Mouse (Mus musculus) liver, embryonic 11.5 days (tissue): ENCODE data around the gene Apom. TPM values are rescaled to one million over a fixed set of nuclear protein-coding genes. Genes with fewer than 3 reads are reported as not detected.

Experiments used
- ATAC-seq: fragments of 200-750 bp; cut with Nextera tagmentation; replicated peaks from 2 replicates; pipeline ENCODE4 v1.8.0; 2017; ENCODE audit warnings: moderate number of reproducible peaks, mild to moderate bottlenecking, moderate TSS enrichment, moderate library complexity; ENCODE audit not compliant: low FRiP score
- DNase-seq: peaks from one replicate; pipeline ENCODE4 v3.0.0-alpha.2; 2017; ENCODE audit warnings: low spot score
- H3K27ac ChIP-seq: fragments of 300-500 bp; sonication (generic); 2 replicates; pipeline ENCODE4 v1.5.1; 2014; ENCODE audit warnings: mild to moderate bottlenecking, low read depth, low read length, control low read depth
- H3K27me3 ChIP-seq: fragments of 300-500 bp; sonication (generic); replicated peaks from 2 replicates; pipeline ENCODE4 v1.6.1; 2014; ENCODE audit warnings: low read length, mixed read lengths; ENCODE audit not compliant: control insufficient read depth, insufficient read depth
- H3K36me3 ChIP-seq: fragments of 300-500 bp; sonication (generic); 2 replicates; pipeline ENCODE4 v1.6.1; 2014; ENCODE audit warnings: mild to moderate bottlenecking, low read length, moderate library complexity, mixed read lengths; ENCODE audit not compliant: control insufficient read depth, insufficient read depth
- H3K4me1 ChIP-seq: fragments of 300-500 bp; sonication (generic); replicated peaks from 2 replicates; pipeline ENCODE4 v1.6.1; 2014; ENCODE audit warnings: low read length, mixed read lengths; ENCODE audit not compliant: control insufficient read depth, insufficient read depth
- H3K4me2 ChIP-seq: fragments of 300-500 bp; sonication (generic); 2 replicates; pipeline ENCODE4 v1.6.1; 2014; ENCODE audit warnings: mild to moderate bottlenecking, control low read depth, moderate library complexity
- H3K4me3 ChIP-seq: fragments of 300-500 bp; sonication (generic); 2 replicates; pipeline ENCODE4 v1.5.1; 2014; ENCODE audit warnings: low read depth, low read length, control low read depth
- H3K9ac ChIP-seq: fragments of 300-500 bp; sonication (generic); 2 replicates; pipeline ENCODE4 v1.6.1; 2014; ENCODE audit warnings: low read depth, low read length, control low read depth
- H3K9me3 ChIP-seq: fragments of 300-500 bp; sonication (generic); 2 replicates; pipeline ENCODE4 v1.6.1; 2016; ENCODE audit warnings: low read length, inconsistent platforms, mixed read lengths; ENCODE audit not compliant: control insufficient read depth
- WGBS: fragments of 180-500 bp; shearing (Covaris S2); extraction: QIAGEN DNeasy Blood & Tissue Kit; methylation state at CpG from one replicate; pipeline ENCODE4 v1.1.7; 2014; 5-methylcytosine and 5-hydroxymethylcytosine counted together
- polyA plus RNA-seq: library from polyadenylated mRNA; unstranded; fragments of >200 nt; fragmentation: Nextera tagmentation; extraction: Ambion mirVana; gene quantifications from 2 replicates; pipeline ENCODE4 v1.2.1, GENCODE M21; 2014

Gene Apom
- polyA plus RNA-seq, 1 experiment from 2014 or later, result 429 TPM

DNA sequence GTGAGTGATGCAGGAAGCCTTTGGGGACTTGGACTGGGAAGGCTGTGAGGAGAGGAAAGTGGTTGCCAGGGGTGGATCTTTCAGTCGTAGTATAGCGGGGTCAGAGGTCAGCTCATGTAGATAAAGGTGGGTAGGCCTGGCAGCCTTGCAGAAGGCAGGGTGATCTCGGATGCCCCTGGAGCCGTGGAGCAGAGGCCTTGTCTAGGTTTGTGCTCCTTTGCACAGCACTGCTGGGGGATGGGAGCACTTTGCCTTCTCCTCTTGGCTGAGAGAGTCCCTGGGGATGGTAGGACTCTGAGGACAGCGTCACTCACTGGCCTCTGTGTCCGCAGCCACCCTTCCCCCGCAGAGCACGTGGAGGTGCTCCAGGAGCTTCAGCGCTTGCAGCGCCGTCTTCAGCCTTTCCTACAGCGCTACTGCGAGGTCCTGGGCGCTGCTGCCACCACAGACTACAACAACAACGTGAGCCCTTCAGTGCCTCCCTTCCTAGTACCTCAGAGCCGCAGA lies 8.7 kb upstream of the Apom start:
- Histone ChIP-seq H3K4me1 (peaks cover 18% of the 10 kb centered on the region), H3K27me3 (no peaks in the 10 kb centered on the region), H3K9ac (no peak overlapping the region), H3K4me2 (no peak overlapping the region), H3K36me3 (peaks cover 69% of the 10 kb centered on the region), H3K27ac (no peak overlapping the region), H3K4me3 (no peak overlapping the region), H3K9me3 (no peaks in the 10 kb centered on the region; the same call in 1 of the 2 replicates)
- ATAC-seq (no peak), DNase-seq (no peak)
- 77% methylated on average over 16 of the region's 16 CpGs for WGBS

DNA sequence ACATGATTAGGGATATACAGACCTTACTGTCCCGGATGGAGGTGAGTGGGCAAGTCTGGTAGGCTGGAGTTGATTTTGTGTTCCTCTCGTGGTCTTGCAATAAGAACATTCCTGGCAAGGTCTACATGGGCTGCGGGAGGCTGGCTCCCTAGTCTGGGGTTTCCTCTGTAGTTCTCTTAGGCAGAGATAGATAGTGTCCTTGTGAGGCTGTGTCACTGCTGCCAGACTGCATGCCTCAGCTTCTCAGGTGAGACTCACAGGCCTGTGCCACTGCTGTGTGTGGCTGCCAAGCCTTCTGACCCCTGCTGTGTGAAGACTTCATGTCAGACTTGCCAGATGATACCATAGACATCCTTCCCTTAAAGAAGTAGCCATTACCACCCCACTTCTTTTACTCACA lies 7.4 kb upstream of the Apom start:
- peaks cover 58% of the 10 kb centered on the region for H3K36me3 ChIP-seq
- 90% methylated on average over 3 of the region's 3 CpGs for WGBS
- DNase-seq (no peak), ATAC-seq (no peak)
- no peak overlapping the region for H3K4me3 ChIP-seq
- no peak overlapping the region for H3K4me2 ChIP-seq
- no peak overlapping the region for H3K27ac ChIP-seq
- H3K4me1 ChIP-seq, result peaks cover 18% of the 10 kb centered on the region
- no peak overlapping the region for H3K9ac ChIP-seq
- no peaks in the 10 kb centered on the region for H3K27me3 ChIP-seq
- no peaks in the 10 kb centered on the region; the same call in 1 of the 2 replicates for H3K9me3 ChIP-seq

DNA sequence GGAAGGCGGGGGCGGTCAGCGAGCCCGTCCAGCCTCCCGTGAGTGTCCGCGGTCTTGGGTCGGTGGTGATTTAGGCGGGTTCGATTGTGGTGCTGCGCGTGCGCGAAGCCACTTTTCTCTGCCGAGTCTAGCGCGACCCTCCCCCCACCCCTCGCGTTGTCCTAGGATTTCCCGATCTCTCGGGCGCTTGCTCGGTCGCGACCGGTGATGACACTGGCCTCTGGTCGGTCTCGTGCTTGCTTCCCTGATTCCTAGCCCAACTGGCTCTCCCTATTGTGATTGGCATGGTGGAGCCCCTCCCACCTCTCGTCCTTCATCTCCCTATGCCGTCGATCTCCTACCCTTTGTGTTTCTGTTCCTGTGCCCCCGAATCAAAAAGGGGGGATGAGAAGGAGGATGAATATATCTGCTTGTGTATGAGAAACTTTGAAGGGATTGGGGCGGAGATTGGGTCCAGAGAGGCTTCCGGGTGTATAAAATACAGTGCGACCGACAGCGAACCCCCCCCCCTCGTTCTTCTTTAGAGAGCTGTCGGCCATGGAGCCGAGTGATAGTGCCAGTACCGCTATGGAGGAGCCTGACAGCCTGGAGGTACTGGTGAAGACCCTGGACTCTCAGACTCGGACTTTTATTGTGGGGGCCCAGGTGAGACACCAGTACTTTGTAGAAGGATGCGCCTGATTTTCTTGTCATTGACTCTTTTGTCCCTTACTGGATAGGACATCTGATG lies 3.9 kb upstream of the Apom start:
- H3K4me1 ChIP-seq, result peaks cover 18% of the 10 kb centered on the region
- H3K36me3 ChIP-seq, result peaks cover 23% of the 10 kb centered on the region
- under 1% methylated on average over 39 of the region's 43 CpGs for WGBS
- peak overlapping the region; percentile 90 for H3K4me3 ChIP-seq
- ATAC-seq (peak; percentile 53), DNase-seq (no peak)
- H3K4me2 ChIP-seq, result peak overlapping the region; percentile 97
- H3K27ac ChIP-seq, result peak overlapping the region; percentile 92
- H3K9ac ChIP-seq, result peak overlapping the region; percentile 84
- no peaks in the 10 kb centered on the region for H3K27me3 ChIP-seq
- no peaks in the 10 kb centered on the region for H3K9me3 ChIP-seq

GRCm38 (mm10) chr17:35134801-35135590 lies 3.1 kb upstream of the Apom start, which contains the start of gene Bag6:
Gene Bag6, plus strand, starts transcription at chr17:35135178.
- H3K4me1 ChIP-seq, result peaks cover 18% of the 10 kb centered on the region
- peaks cover 19% of the 10 kb centered on the region for H3K36me3 ChIP-seq
- peak within 1 kb of the TSS; percentile 92 for H3K27ac ChIP-seq
- H3K4me3 ChIP-seq, result peak within 1 kb of the TSS; percentile 90
- DNase-seq (peak; percentile 96), ATAC-seq (peak; percentile 89)
- no peaks in the 10 kb centered on the region for H3K27me3 ChIP-seq
- peak within 1 kb of the TSS; percentile 97 for H3K4me2 ChIP-seq
- no peaks in the 10 kb centered on the region for H3K9me3 ChIP-seq
- peak within 1 kb of the TSS; percentile 84 for H3K9ac ChIP-seq
- under 1% methylated on average over 66 of the region's 66 CpGs for WGBS

DNA sequence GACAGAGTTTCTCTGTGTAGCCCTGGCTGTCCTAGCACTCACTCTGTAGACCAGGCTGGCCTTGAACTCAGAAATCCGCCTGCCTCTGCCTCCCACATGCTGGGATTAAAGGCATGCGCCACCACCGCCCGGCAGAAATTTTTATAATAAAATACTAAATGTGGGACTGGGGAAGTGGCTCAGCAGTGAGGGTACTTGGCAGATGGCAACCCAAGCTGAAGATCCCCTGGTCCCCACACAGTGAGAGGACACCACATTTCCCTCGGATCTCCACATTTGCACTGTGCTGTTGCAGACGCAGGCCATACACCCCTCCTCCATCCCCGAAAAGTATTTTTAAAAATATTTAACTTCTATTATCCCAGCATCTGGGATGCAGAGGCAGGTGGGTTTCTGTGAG lies 1.7 kb upstream of the Apom start:
- WGBS, result 92% methylated on average over 7 of the region's 7 CpGs
- H3K36me3 ChIP-seq, result peaks cover 5% of the 10 kb centered on the region
- no peak overlapping the region for H3K27ac ChIP-seq
- no peak overlapping the region for H3K4me3 ChIP-seq
- ATAC-seq, result no peak
- H3K27me3 ChIP-seq, result no peaks in the 10 kb centered on the region
- no peaks in the 10 kb centered on the region for H3K9me3 ChIP-seq
- peaks cover 18% of the 10 kb centered on the region for H3K4me1 ChIP-seq
- no peak for DNase-seq
- H3K4me2 ChIP-seq, result no peak overlapping the region
- 0 out of 2 replicates have a peak overlapping the region, but pooled peaks have one; percentile 10 for H3K9ac ChIP-seq

DNA sequence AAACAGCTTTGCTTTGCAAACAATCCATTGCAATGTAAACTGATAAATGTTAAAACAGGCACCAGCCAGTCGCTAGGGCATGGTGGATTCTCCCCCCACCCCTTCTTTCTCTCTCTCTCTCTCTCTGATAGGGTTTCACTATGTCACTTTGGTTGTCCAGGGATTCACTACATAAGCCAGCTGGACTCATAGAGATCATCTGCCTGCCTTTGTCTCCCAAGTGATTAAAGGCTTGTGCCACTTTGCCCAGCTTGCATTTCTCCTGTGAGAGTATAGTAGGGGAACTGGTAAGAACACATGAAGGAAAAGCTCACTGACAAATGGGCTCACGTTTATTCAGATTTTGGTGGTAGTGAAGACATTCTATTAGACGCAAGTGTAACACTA lies 317 bp upstream of the Apom start:
- Histone ChIP-seq H3K9ac (no peak overlapping the region), H3K36me3 (peaks cover 6% of the 10 kb centered on the region; the same call in 1 of the 2 replicates), H3K27ac (peak overlapping the region; percentile 61; the same call in 1 of the 2 replicates), H3K4me2 (no peak overlapping the region), H3K9me3 (no peaks in the 10 kb centered on the region), H3K27me3 (no peaks in the 10 kb centered on the region), H3K4me3 (no peak overlapping the region), H3K4me1 (peaks cover 17% of the 10 kb centered on the region)
- DNase-seq, result no peak
- no peak for ATAC-seq
- 73% methylated on average over 3 of the region's 3 CpGs for WGBS

GRCm38 (mm10) chr17:35131038-35131437 lies 812 bp downstream of the Apom start:
- WGBS, result 80% methylated on average over 8 of the region's 8 CpGs
- H3K4me2 ChIP-seq, result peak overlapping the region; percentile 62
- H3K9me3 ChIP-seq, result no peaks in the 10 kb centered on the region
- peak overlapping the region; percentile 7; the same call in 1 of the 2 replicates for H3K9ac ChIP-seq
- H3K27ac ChIP-seq, result peak overlapping the region; percentile 14
- H3K27me3 ChIP-seq, result no peaks in the 10 kb centered on the region
- H3K4me1 ChIP-seq, result peaks cover 10% of the 10 kb centered on the region
- DNase-seq (no peak), ATAC-seq (no peak)
- peaks cover 6% of the 10 kb centered on the region; the same call in 1 of the 2 replicates for H3K36me3 ChIP-seq
- peak overlapping the region; percentile 47 for H3K4me3 ChIP-seq

GRCm38 (mm10) chr17:35128996-35129395 lies 2.9 kb downstream of the Apom start:
- no peak overlapping the region for H3K9ac ChIP-seq
- no peak overlapping the region for H3K4me3 ChIP-seq
- peaks cover 18% of the 10 kb centered on the region for H3K4me1 ChIP-seq
- 70% methylated on average over 11 of the region's 11 CpGs for WGBS
- H3K9me3 ChIP-seq, result no peaks in the 10 kb centered on the region
- DNase-seq, result no peak
- peak overlapping the region; percentile 27 for H3K4me2 ChIP-seq
- H3K27me3 ChIP-seq, result no peaks in the 10 kb centered on the region
- no peak for ATAC-seq
- peaks cover 6% of the 10 kb centered on the region; the same call in 1 of the 2 replicates for H3K36me3 ChIP-seq
- H3K27ac ChIP-seq, result no peak overlapping the region
